Mouse (Mus musculus) cortical plate, adult 2 months (tissue): ENCODE results near the gene Reep3. TPM values are rescaled to one million over a fixed set of nuclear protein-coding genes. Genes with fewer than 3 reads are reported as not detected.

Experiments used
- H3K27ac ChIP-seq: fragments of 200-500 bp; 2 replicates; pipeline ENCODE4 v1.5.1; 2012; ENCODE audit warnings: low read length, control low read depth, inconsistent platforms; ENCODE audit not compliant: insufficient read depth
- H3K4me1 ChIP-seq: fragments of 200-500 bp; 2 replicates; pipeline ENCODE4 v1.6.1; 2011; ENCODE audit warnings: low read length; ENCODE audit not compliant: control insufficient read depth, insufficient read depth
- H3K4me3 ChIP-seq: fragments of 200-500 bp; 2 replicates; pipeline ENCODE4 v1.5.1; 2011; ENCODE audit warnings: mild to moderate bottlenecking, low read length, control low read depth; ENCODE audit not compliant: insufficient read depth
- CTCF ChIP-seq: fragments of 200-500 bp; IDR thresholded peaks from 2 replicates; pipeline ENCODE4 v1.5.1; 2011; ENCODE audit warnings: mild to moderate bottlenecking, control low read depth, low read length; ENCODE audit not compliant: insufficient read depth; ENCODE audit errors: extremely low read depth
- POLR2A ChIP-seq: fragments of 200-500 bp; IDR thresholded peaks from 2 replicates; pipeline ENCODE4 v1.6.1; 2011; ENCODE audit warnings: mild to moderate bottlenecking, low read length, control low read depth; ENCODE audit not compliant: insufficient read depth; ENCODE audit errors: extremely low read depth
- polyA plus RNA-seq: library from polyadenylated mRNA; depleted of rRNA; stranded (reverse); fragments of >200 nt; gene quantifications from 2 replicates; pipeline ENCODE4 v1.2.3, GENCODE M21; 2012

The Reep3 gene
- polyA plus RNA-seq, 1 experiment: 26.4 TPM

- H3K4me1 ChIP-seq: peaks cover 22% of the 10 kb centered on the region
- no peak overlapping the region for H3K27ac ChIP-seq
- no peak overlapping the region for H3K4me3 ChIP-seq
- TF ChIP-seq POLR2A (no peak), CTCF (no peak)
Measured at GRCm38 (mm10) chr10:67100011-67100661, 3.4 kb upstream of the Reep3 start.

DNA sequence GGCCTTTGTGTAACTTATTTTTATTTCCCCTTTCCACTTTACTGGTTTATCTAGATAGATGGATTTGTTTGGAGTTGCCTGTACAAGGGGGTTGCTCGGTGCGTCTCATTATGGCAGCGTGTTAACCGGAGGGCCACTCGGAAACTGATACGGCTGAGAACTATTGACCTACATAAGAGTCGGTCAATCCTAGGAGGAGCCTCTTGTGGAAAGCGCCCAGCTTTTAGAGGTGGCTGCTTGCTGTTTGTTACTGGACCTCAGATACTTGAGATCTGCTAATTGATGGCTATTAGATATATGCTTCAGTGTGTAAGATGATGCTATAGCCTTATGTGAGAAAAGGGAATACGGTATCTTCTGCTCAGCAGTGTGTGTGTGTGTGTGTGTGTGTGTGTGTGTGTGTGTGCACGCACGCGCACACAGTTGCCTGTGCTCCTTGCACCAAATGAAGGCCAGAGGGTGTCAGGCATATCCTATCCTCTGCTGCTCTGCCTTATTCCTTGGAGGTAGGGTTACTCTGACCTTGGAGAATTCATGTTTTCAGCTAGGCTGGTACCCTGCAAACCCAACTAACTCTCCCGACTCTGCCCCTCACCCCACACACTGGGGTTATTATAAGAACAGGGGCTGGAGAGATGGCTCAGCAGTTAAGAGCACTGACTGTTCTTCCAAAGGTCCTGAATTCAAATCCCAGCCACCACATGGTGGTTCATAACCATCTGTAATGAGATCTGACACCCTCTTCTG is 2.6 kb upstream of the Reep3 start:
- TF ChIP-seq POLR2A (no peak), CTCF (no peak)
- H3K27ac ChIP-seq: no peak overlapping the region
- peaks cover 19% of the 10 kb centered on the region for H3K4me1 ChIP-seq
- peak overlapping the region; percentile 83; the same call in 1 of the 2 replicates for H3K4me3 ChIP-seq

GRCm38 (mm10) chr10:67098408-67099050 is 1.8 kb upstream of the Reep3 start:
- H3K27ac ChIP-seq: no peak overlapping the region
- H3K4me3 ChIP-seq: peak overlapping the region; percentile 83
- peaks cover 17% of the 10 kb centered on the region for H3K4me1 ChIP-seq
- TF ChIP-seq CTCF (no peak), POLR2A (no peak)

- peak overlapping the region; percentile 93 for H3K27ac ChIP-seq
- peak overlapping the region; percentile 83 for H3K4me3 ChIP-seq
- no peak for TF ChIP-seq POLR2A
- TF ChIP-seq CTCF: no peak
- H3K4me1 ChIP-seq: peaks cover 15% of the 10 kb centered on the region
Measured at GRCm38 (mm10) chr10:67097437-67098150, 849 bp upstream of the Reep3 start.

- peak within 1 kb of the TSS; percentile 100 for H3K27ac ChIP-seq
- TF ChIP-seq CTCF (no peak), POLR2A (peak; percentile 58; the same call in 1 of the 2 replicates)
- peaks cover 5% of the 10 kb centered on the region for H3K4me1 ChIP-seq
- H3K4me3 ChIP-seq: peak within 1 kb of the TSS; percentile 83
Measured at GRCm38 (mm10) chr10:67095798-67096620, 736 bp downstream of the Reep3 start, which contains the start of gene Jmjd1c. Gene Jmjd1c (plus strand): TSS chr10:67096125.

DNA sequence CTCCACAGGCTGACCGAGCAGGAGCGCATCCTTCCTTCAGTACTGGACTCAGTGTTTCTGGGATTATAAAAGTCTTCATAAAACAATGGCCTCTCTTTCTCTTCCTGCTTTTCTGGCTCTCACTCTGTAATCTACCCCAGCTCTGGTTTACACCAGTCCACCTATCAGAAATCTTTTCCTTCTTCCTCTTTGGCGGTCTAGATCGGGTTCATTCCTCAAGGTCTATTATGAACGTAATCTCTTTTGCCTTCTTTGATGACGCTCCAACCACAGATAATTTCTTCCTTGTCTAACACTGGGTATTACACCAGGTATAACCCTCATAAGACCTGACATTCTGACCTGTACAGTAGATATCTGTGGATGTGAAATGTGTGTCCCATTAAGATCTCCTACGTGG is 1.8 kb downstream of the Reep3 start:
- TF ChIP-seq CTCF (no peak), POLR2A (no peak)
- peaks cover 2% of the 10 kb centered on the region; the same call in 1 of the 2 replicates for H3K4me1 ChIP-seq
- no peak overlapping the region for H3K4me3 ChIP-seq
- H3K27ac ChIP-seq: no peak overlapping the region

DNA sequence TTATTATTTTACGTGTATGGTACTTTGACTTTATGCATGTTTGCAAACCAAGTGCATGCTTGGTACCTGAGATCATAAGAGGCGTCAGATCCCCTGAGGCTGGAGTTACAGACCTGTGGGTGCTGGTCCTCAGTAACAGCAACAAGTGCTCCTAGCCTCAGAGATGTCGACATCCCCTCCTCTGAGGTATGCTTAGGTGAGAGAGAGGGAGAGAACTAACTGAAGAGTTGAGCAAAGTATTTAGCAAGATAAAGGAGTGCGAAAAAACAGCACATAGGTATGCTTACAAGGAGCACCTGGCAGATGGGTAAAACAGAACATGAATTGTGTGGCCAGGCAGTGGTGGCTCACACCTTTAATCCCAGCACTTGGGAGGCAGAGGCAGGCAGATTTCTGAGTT is 6.1 kb downstream of the Reep3 start:
- H3K4me1 ChIP-seq: no peaks in the 10 kb centered on the region
- TF ChIP-seq CTCF (no peak), POLR2A (no peak)
- H3K27ac ChIP-seq: no peak overlapping the region
- H3K4me3 ChIP-seq: no peak overlapping the region

DNA sequence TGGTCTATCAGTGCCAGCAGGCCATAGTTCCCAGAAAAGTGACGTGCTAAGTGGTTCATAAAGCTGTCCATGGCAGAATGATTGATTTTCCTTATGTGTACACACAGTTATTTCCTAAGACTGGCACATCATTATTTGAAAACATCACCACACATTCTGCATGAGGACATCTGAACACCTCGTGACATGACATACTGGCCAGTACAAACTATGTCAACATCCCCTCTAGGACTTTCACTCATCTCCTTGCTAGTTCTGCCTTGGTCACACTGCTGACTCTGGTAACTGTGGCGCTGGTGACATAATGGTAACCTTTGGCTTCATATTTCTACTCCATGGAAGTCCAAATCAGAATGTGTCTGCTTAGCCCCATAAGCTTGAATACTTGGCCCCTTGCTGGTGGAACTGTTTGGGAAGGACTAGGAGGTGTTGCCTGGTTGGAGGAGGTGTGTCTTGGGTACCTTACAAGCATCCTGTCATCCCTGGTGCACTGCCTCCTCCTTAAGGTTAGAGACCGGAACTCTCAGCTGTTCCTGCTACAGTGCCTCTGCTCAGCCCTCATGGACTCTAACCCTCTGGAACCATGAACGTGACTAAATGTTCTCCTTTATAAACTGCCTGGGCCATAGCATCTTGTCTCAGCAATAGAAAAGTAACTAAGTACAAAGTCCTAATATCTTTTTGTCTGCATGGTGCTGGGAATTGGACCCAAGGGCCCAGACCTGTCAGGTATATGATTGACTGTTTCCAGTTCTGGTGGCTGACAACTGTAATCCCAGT is 9.1 kb downstream of the Reep3 start:
- Histone ChIP-seq H3K27ac (no peak overlapping the region), H3K4me3 (no peak overlapping the region), H3K4me1 (no peaks in the 10 kb centered on the region)
- no peak for TF ChIP-seq CTCF

- no peak overlapping the region for H3K27ac ChIP-seq
- no peak overlapping the region for H3K4me3 ChIP-seq
- TF ChIP-seq POLR2A: no peak
- no peak for TF ChIP-seq CTCF
- H3K4me1 ChIP-seq: no peaks in the 10 kb centered on the region
Measured at GRCm38 (mm10) chr10:67085916-67086315, 10.8 kb downstream of the Reep3 start.
